Mouse (Mus musculus): ENCODE measurements around the gene Xrcc3.

- TF ChIP-seq CTCF (IDR thresholded peaks at IDR 0.05; ENCODE audit: low read depth) (no peak), EP300 (optimal IDR thresholded peaks at IDR 0.05) (no peak)
Measured at GRCm38 (mm10) chr12:111816528-111816927, 2.9 kb upstream of the Xrcc3 start.
